Mouse (Mus musculus): ENCODE measurements around the gene Smarcad1.

Gene Smarcad1

GRCm38 (mm10) chr6:65117540-65117939 lies 75.2 kb downstream of the Smarcad1 start:
- no peak for DNase-seq

- peak; percentile 23 for DNase-seq
Observed at GRCm38 (mm10) chr6:65126074-65126726, 83.8 kb downstream of the Smarcad1 start.

DNA sequence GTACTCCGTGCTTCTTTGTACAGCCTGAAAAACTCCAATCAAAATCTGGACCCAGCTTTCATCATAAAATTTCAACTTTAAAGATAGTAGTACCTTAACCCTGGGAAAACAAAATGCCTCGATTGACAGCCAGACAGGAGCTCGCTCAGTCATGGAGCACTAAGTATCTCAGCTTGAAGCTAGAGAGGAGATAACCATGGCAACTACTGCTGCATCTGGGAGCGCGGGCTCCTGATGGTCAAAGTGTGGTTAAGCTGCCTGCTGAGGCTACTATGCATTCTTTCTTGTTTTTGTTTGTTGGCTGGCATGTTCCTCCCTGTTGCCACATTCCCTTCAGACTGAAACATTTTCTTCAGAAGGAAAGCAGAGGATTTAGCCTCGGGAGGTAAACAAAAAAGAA lies 90.0 kb downstream of the Smarcad1 start:
- no peak for DNase-seq

GRCm38 (mm10) chr6:65137802-65138201 lies 95.4 kb downstream of the Smarcad1 start:
- no peak for DNase-seq

- no peak for DNase-seq
Observed at GRCm38 (mm10) chr6:65138243-65138642, 95.9 kb downstream of the Smarcad1 start.

DNA sequence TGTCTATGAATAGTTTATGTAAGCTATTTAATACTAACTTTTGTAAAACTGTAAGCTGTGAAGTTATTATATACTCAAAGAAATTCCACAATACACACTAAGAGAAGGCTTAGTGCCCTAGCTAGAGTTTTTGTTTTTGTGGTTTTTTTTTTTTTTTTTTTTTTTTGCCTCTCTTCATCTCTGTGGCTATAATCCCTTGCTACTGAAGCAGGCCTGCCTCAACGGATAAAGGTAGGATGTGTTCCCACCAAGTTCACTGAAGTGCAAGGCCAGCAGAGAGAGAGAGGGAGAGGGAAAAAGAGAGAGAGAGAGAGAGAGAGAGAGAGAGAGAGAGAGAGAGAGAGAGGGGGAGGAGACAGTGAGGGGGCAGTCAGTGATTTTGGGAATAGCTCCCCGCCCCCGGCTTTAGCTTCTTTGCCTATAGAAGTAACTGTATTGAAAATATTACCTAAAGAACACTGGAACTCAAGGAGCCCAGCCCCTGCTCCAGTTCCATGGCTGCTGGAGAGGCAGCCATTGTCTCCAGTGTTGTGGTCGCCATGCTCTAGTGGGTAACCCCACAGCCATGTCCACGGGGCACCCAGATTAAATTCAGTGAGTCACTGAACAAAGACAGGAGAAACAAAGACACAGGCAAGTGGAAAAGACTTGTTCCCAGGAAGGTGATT lies 97.8 kb downstream of the Smarcad1 start:
- DNase-seq = no peak

DNA sequence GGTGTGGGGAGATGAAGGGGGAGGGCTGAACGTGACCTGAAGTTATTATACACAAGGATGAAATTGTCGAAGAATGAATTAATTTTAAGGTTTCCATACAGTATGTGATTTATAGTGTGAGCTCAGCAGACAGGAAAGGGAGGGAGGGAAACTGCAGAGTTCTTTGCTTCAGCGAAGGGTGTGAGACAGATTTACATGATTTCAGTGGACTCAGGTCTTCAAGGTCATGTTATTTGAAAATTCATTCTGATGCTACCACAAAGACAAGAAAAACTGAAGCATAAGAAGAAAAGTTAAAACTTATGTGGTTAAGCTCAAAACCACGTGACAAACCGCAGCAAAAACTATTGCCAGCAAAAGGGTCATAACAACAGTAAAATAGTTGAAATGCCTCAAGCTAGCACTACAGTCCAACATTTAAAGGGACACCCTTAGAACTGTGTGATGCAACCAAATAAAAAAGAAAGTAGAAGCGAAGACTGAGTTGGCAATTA lies 98.4 kb downstream of the Smarcad1 start:
- DNase-seq = no peak

DNA sequence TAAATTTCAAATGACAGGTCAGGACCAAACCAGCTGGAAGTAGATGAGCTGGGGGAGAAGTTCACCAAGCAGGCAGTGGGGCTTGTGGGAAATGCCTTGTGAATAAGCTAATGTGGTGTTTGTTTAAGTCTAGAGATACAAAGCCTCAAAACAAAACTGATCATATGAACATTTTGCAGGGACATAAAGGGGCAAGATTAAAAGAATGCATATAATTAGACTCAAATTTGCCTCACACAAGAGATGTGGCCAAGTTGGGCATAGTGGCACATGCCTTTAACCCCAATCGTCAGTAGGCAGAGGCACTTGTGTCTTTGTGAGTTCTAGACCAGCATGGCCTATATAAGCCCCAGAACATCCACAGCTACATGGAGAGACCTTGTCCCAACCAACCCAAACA lies 99.9 kb downstream of the Smarcad1 start:
- no peak for DNase-seq

DNA sequence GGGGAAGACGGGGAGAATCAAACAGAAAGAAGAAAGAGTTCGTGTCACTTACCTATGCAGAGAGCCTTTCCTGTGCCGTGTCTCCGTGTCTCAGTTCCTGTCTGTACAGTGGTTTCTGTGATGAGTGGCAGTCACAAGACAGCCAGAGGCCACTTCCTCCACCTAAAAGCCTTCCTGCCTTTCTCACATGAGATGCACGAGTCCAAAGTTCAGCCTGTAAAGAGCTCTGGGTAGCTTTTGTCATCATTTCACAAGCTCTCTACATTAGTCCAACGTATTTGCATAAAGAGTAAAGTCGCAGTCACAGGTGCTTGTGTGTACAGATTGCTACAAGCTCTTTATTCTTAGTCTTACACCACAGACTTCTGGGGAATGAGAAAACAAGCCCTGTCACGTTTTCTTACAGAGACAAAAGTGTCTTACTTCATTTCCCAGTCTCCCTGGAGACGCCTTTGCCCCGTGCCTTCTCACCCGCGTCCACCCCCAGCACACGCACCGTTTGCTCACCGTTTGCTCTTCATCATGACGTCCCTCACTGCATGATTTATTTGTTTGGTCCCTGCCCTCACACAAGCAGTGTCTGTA lies 102.3 kb downstream of the Smarcad1 start, which contains the start of gene Hpgds:
TSS of gene Hpgds (minus strand) at position 288 of the 585 bp plus-strand sequence.
- no peak for DNase-seq

GRCm38 (mm10) chr6:65146363-65146762 lies 104.0 kb downstream of the Smarcad1 start:
- no peak for DNase-seq

DNA sequence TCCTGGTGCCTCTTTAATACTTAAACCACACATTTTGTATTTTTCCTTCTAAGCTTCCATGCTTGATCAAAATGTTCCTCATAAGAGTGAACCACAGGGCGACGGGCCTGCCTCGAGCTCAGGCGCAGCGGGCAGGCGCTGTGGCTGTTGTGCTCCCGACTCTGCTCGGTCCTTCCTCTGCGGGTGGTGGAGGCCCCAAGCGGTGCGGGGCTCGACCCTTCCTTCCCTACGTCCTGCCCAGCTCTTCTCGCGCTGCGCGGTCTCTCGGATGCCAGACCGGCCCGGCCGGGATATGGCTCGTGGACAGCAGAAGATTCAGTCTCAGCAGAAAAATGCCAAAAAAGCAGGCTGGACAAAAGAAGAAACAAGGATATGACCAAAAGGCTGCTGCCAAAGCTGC lies 108.3 kb downstream of the Smarcad1 start:
- peak; percentile 31 for DNase-seq

GRCm38 (mm10) chr6:65153570-65153969 lies 111.2 kb downstream of the Smarcad1 start:
- DNase-seq = no peak

GRCm38 (mm10) chr6:65157042-65157441 lies 114.7 kb downstream of the Smarcad1 start:
- peak; percentile 90 for DNase-seq

GRCm38 (mm10) chr6:65159381-65159942 lies 117.1 kb downstream of the Smarcad1 start:
- no peak for DNase-seq

GRCm38 (mm10) chr6:65164137-65164536 lies 121.8 kb downstream of the Smarcad1 start:
- DNase-seq = no peak

DNA sequence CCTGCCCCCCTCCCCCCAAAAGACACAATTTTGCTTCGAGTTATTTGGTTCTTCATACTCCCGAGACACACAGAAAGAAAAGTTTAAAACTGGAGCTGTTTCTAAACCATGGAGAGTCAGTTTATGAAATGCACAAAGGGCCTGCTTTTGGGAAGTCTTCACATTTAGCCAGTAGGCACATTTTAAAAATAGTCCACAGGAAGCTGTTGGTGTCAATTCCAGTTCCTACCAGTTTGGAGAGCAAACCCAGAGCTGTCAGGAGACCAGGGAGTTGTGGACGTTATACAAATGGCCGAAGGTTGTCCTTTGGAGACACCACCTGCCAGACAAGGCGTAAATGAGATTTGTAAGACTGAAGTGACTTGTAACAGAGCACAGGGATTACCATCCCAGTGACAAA lies 122.6 kb downstream of the Smarcad1 start:
- no peak for DNase-seq
